Mouse (Mus musculus): ENCODE data around the gene Tmem181a.
"Not testable (repeated sequence)": the region's sequence is repeated elsewhere in the genome, so short reads cannot be mapped to it uniquely, and the experiment has no call there.

Gene Tmem181a

GRCm38 (mm10) chr17:6256400-6257069 lies at the start of gene Tmem181a:
TSS of gene Tmem181a (plus strand) at chr17:6256860.
- DNase-seq, result not testable (repeated sequence)

DNA sequence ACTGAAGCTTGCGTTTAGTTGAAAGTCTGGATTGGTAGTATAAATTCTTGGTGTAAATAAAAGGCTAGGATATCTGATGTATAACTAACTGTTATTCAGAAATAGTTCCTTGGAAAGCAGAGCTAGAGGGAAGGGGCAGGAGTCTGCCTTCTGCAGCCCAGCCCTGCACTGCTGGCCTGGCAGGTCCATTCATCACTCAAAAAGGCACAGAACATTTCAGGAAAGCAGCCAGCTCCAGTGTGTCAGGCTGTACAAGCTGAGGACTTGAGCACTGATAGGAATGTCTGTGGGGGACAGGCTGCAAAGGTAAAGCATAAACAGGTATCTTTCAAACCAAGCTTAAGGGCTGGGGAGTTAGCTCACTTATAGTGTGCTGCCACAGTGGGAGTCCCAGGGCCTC lies 44.9 kb upstream of the Tmem181a start:
- no peak for DNase-seq

- no peak for DNase-seq
These were observed 41.0 kb upstream of the Tmem181a start for GRCm38 (mm10) chr17:6215640-6216039.

DNA sequence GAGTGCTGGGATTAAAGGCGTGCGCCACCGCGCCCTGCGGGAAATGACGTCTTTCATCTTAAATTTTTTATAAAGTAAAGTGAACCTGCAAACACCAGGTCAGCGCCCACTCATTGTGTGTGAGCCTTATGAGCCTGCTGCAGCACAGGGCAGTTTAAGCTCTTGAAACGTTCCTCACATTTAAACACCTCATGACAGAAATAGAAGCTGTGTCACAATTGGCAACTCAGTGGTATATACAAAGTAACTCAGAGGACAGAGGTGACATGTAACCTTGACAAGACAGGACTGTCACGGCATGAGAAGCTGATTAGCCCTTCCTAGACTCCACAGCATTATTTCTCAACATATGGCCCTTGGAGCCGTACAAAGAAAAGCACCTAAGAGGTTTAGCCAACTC lies 40.1 kb upstream of the Tmem181a start:
- no peak for DNase-seq

GRCm38 (mm10) chr17:6232633-6233032 lies 24.0 kb upstream of the Tmem181a start:
- not testable (repeated sequence) for DNase-seq

- not testable (repeated sequence) for DNase-seq
These were observed 5.4 kb upstream of the Tmem181a start for GRCm38 (mm10) chr17:6251298-6251697.

DNA sequence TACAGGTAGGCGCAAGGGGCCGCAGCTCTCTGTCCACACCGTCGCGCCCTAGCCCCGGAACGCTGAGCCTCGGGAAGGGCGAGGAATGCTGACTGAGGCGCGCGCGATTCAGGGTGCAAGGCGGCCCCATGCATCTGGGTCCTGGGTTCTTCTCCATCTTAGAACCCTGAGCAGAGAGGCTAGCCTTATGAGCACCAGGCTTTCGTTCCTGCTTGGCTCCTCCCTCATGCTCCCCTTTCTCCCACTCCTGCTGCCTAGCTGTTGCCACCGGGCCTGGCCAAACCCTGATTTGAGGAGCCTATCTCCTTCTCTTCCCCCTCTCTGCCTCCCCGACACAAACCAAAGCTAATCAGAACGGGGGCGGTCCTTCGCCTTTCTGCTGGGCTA lies 403 bp downstream of the Tmem181a start:
- peak; percentile 13 for DNase-seq

DNA sequence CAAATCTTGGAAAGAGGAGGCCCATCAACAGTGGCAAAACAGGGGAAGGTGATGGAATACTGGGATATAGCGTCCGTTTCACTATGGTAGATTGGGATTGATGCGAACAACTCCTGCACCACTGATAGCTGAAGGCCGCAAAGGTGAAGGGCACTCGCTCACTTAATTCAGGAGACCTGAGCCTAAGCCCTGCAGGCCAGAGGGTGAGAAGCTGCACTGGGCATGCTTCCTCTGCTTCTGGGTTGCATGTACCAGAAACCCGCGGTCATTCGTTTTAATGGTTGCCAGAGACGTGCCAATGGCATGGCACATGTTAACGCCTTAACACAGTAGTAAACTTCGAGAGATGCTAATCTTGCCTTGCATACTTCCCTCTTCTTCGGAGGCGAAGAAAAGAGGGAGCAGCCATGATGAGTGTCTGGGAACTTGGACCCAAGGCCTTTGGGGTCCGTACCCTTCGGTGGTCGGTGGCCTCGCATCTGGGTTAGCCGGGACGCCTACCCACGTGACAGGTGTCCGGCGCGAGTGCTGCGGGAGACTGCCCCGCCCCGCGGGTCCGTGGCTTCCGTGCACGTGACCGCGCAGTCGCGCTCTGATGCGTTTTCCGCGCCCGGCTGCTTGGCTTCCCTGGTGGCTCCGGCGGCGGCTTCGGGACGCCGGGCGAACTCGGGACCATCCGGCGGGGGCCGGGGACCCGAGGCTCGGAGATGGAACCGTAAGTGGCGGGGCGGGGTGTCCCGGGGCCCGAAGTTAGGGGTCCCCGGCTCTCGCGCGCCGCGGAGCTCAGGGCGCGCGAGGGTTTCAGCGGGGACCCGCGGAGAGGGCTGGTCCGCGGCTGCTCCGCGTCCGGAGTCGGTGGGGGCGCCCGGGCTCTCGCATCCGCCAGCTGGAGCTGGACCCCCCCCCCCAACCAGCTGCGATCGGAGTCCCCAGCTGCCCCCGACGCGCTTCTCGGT lies 13.5 kb downstream of the Tmem181a start:
- DNase-seq, result peak; percentile 38

- DNase-seq, result peak; percentile 35
These were observed 14.2 kb downstream of the Tmem181a start for GRCm38 (mm10) chr17:6270840-6271239.

GRCm38 (mm10) chr17:6271970-6272369 lies 15.3 kb downstream of the Tmem181a start:
- DNase-seq, result not testable (repeated sequence)

DNA sequence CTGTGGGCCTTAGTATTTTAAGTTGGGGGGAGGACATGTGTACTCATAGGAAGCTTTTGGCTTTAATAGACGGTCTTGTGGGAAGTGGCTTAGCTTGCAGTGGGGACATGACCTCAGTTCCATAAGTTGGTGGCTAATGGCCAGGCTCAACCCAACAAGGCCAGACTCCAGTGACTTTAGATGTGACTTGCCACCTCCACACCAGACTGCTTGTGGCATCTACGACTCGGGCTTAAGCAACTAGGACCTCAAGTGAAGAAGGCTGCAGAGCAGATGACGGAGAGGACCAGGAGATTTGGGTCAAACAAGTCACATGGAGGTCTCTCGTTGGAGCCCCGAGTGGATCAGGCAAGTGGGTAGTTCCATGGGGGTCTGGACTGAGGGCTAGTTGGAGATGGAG lies 18.0 kb downstream of the Tmem181a start:
- DNase-seq, result not testable (repeated sequence)

DNA sequence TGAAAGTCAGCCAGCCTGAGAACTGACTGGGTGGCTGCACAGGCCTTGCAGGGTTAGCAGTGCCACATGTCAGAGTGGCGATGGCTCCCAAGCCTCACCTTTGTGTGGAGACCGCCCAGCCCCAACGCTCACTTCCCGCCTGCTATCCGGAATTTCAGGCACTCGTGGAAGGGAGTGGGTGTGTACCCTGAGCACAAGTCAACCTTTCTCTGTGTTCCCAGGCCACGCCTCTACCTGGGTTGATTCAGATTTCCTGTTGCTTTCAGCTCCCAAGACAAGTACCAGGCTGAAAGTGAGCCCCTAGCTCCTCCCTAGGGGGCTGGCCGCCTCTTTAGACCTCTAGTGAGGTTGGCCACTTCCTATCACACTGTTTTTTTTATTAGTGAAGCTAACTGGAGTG lies 22.5 kb downstream of the Tmem181a start:
- DNase-seq, result not testable (repeated sequence)

DNA sequence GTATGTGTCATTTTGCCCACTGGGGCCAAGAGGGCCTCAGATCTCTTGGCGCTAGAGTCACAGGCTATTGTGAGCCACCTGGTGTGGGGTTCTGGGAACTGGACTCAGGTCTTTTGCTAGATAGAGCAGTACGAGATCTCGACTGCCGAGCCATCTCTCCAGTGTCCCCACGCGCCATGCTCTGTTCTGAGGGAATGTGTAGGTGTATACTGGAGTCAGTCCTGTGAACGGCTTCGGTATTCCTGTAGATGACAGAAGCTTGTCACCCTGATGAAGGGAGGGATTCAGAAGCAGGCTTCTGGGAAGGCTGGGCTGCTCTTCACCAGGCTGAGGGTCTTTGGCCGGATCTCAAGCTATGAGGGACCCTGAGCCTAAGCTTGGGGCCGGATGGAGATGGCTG lies 23.1 kb downstream of the Tmem181a start:
- DNase-seq, result not testable (repeated sequence)

GRCm38 (mm10) chr17:6280513-6280912 lies 23.9 kb downstream of the Tmem181a start:
- peak; percentile 11 for DNase-seq

DNA sequence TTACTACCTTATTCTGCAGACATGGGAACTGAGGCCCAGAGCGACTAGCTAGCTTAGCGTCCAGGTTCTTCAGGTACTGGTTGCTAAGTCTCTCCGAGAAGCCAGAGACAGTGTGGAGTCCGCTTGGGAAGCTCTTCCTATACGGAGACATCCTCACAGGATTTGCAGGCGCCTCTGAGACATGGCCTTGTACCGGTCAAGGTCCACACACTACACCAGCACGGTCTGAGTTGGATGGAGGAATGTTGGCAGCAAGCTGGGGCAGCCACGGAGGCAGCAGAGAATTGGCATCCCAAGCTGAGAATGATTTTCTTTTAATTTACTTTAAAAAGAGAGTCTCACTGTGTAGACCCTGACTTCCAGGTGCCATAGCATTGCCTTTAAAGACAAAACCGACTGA lies 26.5 kb downstream of the Tmem181a start:
- DNase-seq, result not testable (repeated sequence)

DNA sequence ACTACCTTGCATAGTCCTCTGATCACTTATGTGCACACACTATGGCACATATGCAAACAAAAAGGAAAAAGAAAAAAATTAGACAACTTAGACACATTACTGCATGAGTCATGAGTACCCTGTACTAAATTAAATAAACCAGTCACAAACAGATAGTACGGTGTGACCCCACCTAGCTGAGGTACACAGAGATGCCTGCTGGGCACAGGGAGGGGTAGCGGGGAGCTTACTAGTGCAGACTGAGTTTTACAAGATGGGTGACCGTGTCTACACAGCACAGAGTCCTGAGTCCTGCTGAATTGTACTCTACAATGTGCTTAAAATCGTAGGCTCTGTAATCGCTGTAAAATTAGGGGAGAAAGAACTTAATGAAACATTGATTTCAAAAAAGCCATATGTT lies 29.5 kb downstream of the Tmem181a start:
- not testable (repeated sequence) for DNase-seq

- DNase-seq, result peak; percentile 11
These were observed 32.4 kb downstream of the Tmem181a start for GRCm38 (mm10) chr17:6289045-6289444.

GRCm38 (mm10) chr17:6293882-6294281 lies 37.2 kb downstream of the Tmem181a start:
- not testable (repeated sequence) for DNase-seq

DNA sequence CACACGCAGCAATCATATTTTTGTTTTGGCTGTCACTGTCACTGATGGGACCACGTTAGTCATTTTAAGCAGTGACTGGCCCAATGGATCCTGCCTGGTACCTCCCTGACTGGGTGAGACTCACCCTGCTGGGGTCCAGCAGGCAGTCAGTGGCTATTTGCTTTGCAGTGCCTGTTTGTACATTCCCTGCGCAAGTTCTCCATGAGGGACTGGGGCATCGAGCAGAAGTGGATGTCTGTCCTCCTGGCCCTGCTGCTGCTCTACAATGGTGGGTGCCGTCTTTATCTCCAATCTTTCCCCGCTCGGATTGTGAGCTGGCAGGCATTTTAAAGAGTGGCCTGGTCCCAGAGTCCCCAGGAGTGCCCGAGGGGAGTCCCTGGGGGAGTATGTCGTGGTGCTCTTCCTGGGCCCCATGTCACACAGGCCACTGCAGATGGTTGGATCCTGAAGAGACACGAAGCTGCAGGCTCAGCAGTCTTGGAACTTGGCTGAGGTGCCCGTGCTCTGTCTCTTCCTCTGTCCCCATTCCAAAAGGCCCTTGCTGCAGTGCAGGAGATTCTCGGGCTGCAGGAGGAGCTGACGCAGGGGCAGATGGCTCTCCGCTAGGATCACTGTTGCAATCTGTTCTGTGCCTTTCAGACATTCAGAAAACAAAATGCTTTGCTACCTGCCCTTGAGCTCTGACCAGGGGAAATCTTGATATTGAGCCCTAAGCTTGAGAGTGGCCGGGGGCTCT lies 40.6 kb downstream of the Tmem181a start:
- DNase-seq, result not testable (repeated sequence)

DNA sequence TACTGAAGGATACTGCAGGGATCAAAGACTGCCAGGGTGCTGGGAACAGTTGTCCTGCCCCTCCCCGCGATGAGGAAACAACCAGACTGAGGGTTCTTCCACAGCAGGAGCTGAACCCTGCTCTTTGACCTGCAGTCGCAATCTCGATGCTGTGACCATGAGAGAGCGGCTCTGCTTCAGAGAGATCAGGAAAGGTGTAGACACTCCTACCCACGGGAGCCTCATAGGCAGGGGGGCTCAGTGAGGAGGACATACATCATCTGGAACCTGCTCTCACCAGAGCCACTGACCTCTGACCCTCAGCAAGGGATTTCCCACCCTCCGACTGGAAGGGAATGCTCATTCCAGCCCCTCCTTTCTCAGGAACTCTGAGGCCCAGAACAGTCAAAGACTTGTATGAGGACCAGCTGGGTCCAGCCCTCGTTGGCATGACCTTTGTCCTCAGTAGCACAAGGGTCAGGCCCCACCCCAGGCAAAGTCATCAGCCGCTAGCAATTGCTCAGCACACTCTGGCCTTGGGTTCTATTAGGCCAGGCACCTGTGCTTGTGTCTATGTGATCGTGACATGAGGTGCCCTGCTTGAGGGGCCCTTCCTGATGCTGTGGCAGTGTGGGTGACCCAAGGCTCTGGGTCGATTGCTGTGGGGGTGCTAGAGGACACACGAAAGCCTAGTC lies 43.7 kb downstream of the Tmem181a start:
- not testable (repeated sequence) for DNase-seq

DNA sequence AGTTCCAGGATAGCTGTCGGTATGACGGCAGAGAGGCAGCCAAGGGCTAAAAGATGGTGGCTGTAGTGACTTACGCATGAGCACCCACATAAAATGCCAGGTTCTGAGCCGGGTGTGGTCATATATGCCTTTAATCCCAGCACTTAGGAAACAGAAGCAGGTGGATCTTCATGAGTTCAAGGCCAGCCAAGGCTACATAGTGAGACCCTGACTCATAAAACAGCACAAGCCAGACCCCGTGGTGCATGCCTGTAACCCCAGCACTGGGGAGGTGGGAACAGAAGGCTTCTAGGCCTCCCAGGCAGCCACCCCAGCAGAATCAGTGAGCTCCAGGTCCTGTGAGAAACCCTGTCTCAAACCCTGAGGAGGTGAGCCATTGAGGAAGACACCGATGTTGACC lies 48.2 kb downstream of the Tmem181a start:
- DNase-seq, result not testable (repeated sequence)

GRCm38 (mm10) chr17:6305656-6306270 lies 49.1 kb downstream of the Tmem181a start:
- DNase-seq, result peak; percentile 19

Data from thymus, postnatal 4 days (tissue).